Mouse (Mus musculus) lung, postnatal 0 days (tissue): ENCODE measurements around the gene Tm6sf1. TPM values are rescaled to one million over a fixed set of nuclear protein-coding genes. Genes with fewer than 3 reads are reported as not detected.

ENCODE experiments used
- ATAC-seq: fragments of 200-750 bp; cut with Nextera tagmentation; 2 replicates; pipeline ENCODE4 v1.8.0; 2017; ENCODE audit warnings: moderate library complexity
- DNase-seq: peaks from one replicate; pipeline ENCODE4 v3.0.0-alpha.2; 2016; ENCODE audit warnings: low spot score
- H3K27ac ChIP-seq: fragments of 300-500 bp; sonication (generic); 2 replicates; pipeline ENCODE4 v1.5.1; 2014; ENCODE audit warnings: antibody characterized with exemption, mild to moderate bottlenecking, low read length, mixed read lengths
- H3K27me3 ChIP-seq: fragments of 300-500 bp; sonication (generic); replicated peaks from 2 replicates; pipeline ENCODE4 v1.6.1; 2014; ENCODE audit warnings: low read length, mixed read lengths; ENCODE audit not compliant: insufficient read depth
- H3K36me3 ChIP-seq: fragments of 300-500 bp; sonication (generic); 2 replicates; pipeline ENCODE4 v1.6.1; 2014; ENCODE audit warnings: low read length, mixed read lengths; ENCODE audit not compliant: insufficient read depth
- H3K4me1 ChIP-seq: fragments of 300-500 bp; sonication (generic); 2 replicates; pipeline ENCODE4 v1.6.1; 2014; ENCODE audit warnings: antibody characterized with exemption, low read depth, low read length, mixed read lengths; ENCODE audit not compliant: insufficient read depth
- H3K4me2 ChIP-seq: fragments of 300-500 bp; sonication (generic); replicated peaks from 2 replicates; pipeline ENCODE4 v1.6.1; 2014; ENCODE audit warnings: low read depth, mild to moderate bottlenecking, low read length, moderate library complexity, mixed read lengths
- H3K4me3 ChIP-seq: fragments of 300-500 bp; sonication (generic); 2 replicates; pipeline ENCODE4 v1.5.1; 2014; ENCODE audit warnings: low read depth, low read length
- H3K9ac ChIP-seq: fragments of 300-500 bp; sonication (generic); replicated peaks from 2 replicates; pipeline ENCODE4 v1.6.1; 2014; ENCODE audit warnings: low read depth, mild to moderate bottlenecking
- H3K9me3 ChIP-seq: fragments of 300-500 bp; sonication (generic); 2 replicates; pipeline ENCODE4 v1.6.1; 2016; ENCODE audit warnings: low read length, mixed read lengths
- CTCF ChIP-seq: IDR thresholded peaks from 2 replicates; pipeline ENCODE4 v1.5.1; 2016; ENCODE audit warnings: antibody characterized with exemption, mild to moderate bottlenecking
- EP300 ChIP-seq: IDR thresholded peaks from 2 replicates; pipeline ENCODE4 v1.6.1; 2016; ENCODE audit warnings: antibody characterized with exemption, mild to moderate bottlenecking, control low read depth
- WGBS: fragments of 180-500 bp; shearing (Covaris S2); extraction: QIAGEN DNeasy Blood & Tissue Kit; methylation state at CpG from one replicate; pipeline ENCODE4 v1.1.7; 2014; 5-methylcytosine and 5-hydroxymethylcytosine counted together
- polyA plus RNA-seq: library from polyadenylated mRNA; unstranded; fragments of >200 nt; fragmentation: Nextera tagmentation; extraction: Ambion mirVana; gene quantifications from 2 replicates; pipeline ENCODE4 v1.2.1, GENCODE M21; 2015

The Tm6sf1 gene
- polyA plus RNA-seq, 1 experiment from 2014 or later, result 12.8 TPM

- Histone ChIP-seq H3K27ac (no peak overlapping the region), H3K9ac (no peak overlapping the region), H3K27me3 (no peaks in the 10 kb centered on the region), H3K9me3 (no peaks in the 10 kb centered on the region), H3K36me3 (no peaks in the 10 kb centered on the region), H3K4me1 (no peaks in the 10 kb centered on the region), H3K4me3 (no peak overlapping the region), H3K4me2 (no peak overlapping the region)
- TF ChIP-seq EP300 (no peak), CTCF (no peak)
- DNase-seq (no peak), ATAC-seq (no peak)
- 48% methylated on average over 4 of the region's 4 CpGs for WGBS
These were observed 11.0 kb upstream of the Tm6sf1 start for GRCm38 (mm10) chr7:81847777-81848176.

GRCm38 (mm10) chr7:81849214-81849613 is 9.6 kb upstream of the Tm6sf1 start:
- no peak overlapping the region for H3K9ac ChIP-seq
- H3K4me3 ChIP-seq, result no peak overlapping the region
- H3K36me3 ChIP-seq, result no peaks in the 10 kb centered on the region
- H3K4me2 ChIP-seq, result no peak overlapping the region
- DNase-seq, result peak; percentile 67
- H3K4me1 ChIP-seq, result no peaks in the 10 kb centered on the region
- no peak for TF ChIP-seq EP300
- TF ChIP-seq CTCF, result no peak
- 86% methylated on average over 5 of the region's 5 CpGs for WGBS
- peak; percentile 32; the same call in 1 of the 2 replicates for ATAC-seq
- no peak overlapping the region for H3K27ac ChIP-seq
- H3K27me3 ChIP-seq, result no peaks in the 10 kb centered on the region
- no peaks in the 10 kb centered on the region for H3K9me3 ChIP-seq

DNA sequence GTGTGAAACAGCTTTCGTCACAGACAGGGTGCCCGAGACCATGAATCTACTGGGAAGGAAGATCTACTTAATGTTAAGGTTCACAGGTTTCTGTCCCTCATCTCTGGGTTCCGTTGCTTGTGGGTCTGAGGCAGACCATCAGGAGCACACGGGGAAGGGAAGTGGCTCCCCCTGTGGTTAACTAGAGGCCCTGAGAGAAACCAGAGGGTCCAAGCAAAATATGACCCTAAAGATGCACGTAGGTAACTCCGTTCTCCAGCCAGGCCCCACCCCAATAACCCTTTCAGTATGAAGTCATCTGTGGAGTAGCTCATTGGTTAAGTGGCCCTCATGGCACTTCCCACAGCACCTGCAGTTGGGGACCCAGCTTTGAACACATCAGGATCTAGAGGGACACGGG is 9.2 kb upstream of the Tm6sf1 start:
- Histone ChIP-seq H3K9me3 (no peaks in the 10 kb centered on the region), H3K36me3 (no peaks in the 10 kb centered on the region), H3K4me3 (no peak overlapping the region), H3K4me1 (no peaks in the 10 kb centered on the region), H3K4me2 (no peak overlapping the region), H3K27ac (no peak overlapping the region), H3K9ac (no peak overlapping the region), H3K27me3 (no peaks in the 10 kb centered on the region)
- no peak for DNase-seq
- 84% methylated on average over 7 of the region's 7 CpGs for WGBS
- TF ChIP-seq CTCF (no peak), EP300 (no peak)
- no peak for ATAC-seq

DNA sequence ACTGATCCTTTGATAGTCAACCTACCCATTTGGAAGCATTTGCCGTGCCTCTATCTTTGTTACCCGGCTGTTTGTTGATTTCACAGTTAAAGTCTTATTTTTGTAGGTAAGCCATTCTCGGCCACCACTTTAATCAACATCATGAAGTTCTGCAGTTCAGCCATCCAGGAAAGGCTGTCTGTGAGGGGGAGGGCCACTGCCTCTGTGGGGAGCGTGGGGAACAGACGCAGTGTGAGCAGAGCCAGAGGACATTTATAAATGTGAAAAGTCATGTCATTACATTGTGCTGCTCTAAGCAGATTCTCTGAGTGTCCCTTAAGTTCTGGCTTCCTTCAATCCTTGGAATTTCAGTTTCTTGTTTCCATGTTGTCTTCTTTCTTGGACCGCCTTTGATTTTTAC is 8.6 kb upstream of the Tm6sf1 start:
- no peak for ATAC-seq
- no peak overlapping the region for H3K4me3 ChIP-seq
- no peak overlapping the region for H3K9ac ChIP-seq
- H3K4me1 ChIP-seq, result no peaks in the 10 kb centered on the region
- H3K36me3 ChIP-seq, result no peaks in the 10 kb centered on the region
- no peaks in the 10 kb centered on the region for H3K9me3 ChIP-seq
- DNase-seq, result no peak
- no peak overlapping the region for H3K27ac ChIP-seq
- H3K27me3 ChIP-seq, result no peaks in the 10 kb centered on the region
- WGBS, result 81% methylated on average over 6 of the region's 6 CpGs
- TF ChIP-seq EP300, result no peak
- no peak for TF ChIP-seq CTCF
- no peak overlapping the region for H3K4me2 ChIP-seq

DNA sequence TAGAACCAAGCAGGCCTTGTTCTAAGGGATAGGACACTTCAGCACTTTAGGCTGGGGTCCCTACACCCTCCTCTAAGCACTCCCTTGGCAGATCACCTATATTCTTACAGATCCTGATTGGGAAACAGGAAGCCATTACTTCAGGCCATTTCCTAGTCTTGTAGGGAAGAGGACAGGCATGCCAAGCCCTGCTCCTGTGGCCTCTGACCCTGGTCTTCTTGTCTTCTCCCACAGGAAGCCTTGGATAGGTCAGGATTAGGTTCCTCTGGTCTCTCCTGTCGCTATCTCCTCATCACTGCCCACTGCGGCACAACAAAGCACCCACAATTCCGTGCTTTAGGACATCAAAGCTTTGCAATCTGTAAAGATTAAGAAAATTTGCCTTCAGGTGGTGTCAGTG is 7.1 kb upstream of the Tm6sf1 start:
- Histone ChIP-seq H3K4me2 (no peak overlapping the region), H3K27me3 (no peaks in the 10 kb centered on the region), H3K9me3 (no peaks in the 10 kb centered on the region), H3K36me3 (no peaks in the 10 kb centered on the region), H3K9ac (no peak overlapping the region), H3K4me3 (no peak overlapping the region), H3K4me1 (no peaks in the 10 kb centered on the region), H3K27ac (no peak overlapping the region)
- WGBS, result 60% methylated on average over 3 of the region's 3 CpGs
- ATAC-seq, result no peak
- TF ChIP-seq EP300 (no peak), CTCF (no peak)
- no peak for DNase-seq

DNA sequence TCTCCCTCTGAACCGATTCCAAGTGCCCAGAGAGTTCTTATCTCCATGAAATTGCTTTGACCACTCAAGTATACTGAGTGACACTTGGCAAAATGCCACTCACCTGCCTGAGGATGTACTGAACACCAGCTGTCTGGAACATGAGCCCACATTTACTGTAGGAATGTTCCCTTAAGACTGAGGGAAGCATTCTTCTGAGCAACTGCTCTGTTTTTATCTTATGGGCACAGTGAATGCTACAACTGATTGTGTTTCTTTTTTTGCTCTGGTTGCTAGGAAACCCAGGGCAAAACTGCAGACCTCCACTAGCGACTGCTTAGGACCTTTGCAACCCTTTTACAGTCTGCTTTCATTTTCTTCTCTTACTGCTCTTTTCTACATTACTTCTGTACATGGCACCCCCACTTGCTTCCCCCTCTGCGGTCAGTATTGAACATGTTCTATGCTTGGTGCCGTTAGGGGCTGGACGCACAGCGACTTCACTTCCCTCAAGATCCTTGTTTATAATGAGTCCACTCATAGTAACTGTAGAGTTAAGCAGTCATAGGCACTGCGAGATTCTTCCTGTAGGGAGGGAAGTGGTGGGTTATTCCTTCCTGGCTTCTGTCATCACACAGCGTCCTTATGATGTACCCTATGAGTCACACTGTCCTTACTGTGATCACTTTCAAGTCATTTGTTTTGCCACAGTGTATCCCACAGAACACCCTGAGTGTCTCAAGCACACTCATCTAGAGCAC is 4.1 kb upstream of the Tm6sf1 start:
- no peaks in the 10 kb centered on the region for H3K36me3 ChIP-seq
- ATAC-seq, result peak; percentile 87
- TF ChIP-seq EP300 (peak; percentile 52; the same call in 1 of the 2 replicates), CTCF (0 out of 2 replicates have a peak, but pooled peaks have one; percentile 5)
- H3K9ac ChIP-seq, result no peak overlapping the region
- no peaks in the 10 kb centered on the region for H3K9me3 ChIP-seq
- H3K27ac ChIP-seq, result no peak overlapping the region; the same call in 1 of the 2 replicates
- H3K27me3 ChIP-seq, result 0 out of 2 replicates have a peak, but pooled peaks cover 4% of the 10 kb centered on the region
- WGBS, result 28% methylated on average over 8 of the region's 8 CpGs
- H3K4me2 ChIP-seq, result peak overlapping the region; percentile 30; the same call in 1 of the 2 replicates
- H3K4me3 ChIP-seq, result no peak overlapping the region
- no peaks in the 10 kb centered on the region for H3K4me1 ChIP-seq
- peak; percentile 76 for DNase-seq
